Mouse (Mus musculus): ENCODE results near the gene Wwp2.

GRCm38 (mm10) chr8:107513249-107513648 is 77.1 kb downstream of the Wwp2 start:
- TF ChIP-seq CTCF (IDR thresholded peaks at IDR 0.05; ENCODE audit: extremely low read depth, insufficient read depth, insufficient read length, insufficient replicate concordance) (no peak), POLR2A (IDR thresholded peaks at IDR 0.05; ENCODE audit: low read depth, low read length) (no peak)

Measured in spleen, adult 2 months (tissue).